Mouse (Mus musculus) kidney, adult 2 months (tissue): ENCODE data around the gene Satb2. TPM values are rescaled to one million over a fixed set of nuclear protein-coding genes. Genes with fewer than 3 reads are reported as not detected.
"Not testable (repeated sequence)": the region's sequence is repeated elsewhere in the genome, so short reads cannot be mapped to it uniquely, and the experiment has no call there.

ENCODE experiments used
- DNase-seq: peaks from one replicate; pipeline ENCODE4 v3.0.0; 2021
- H3K27ac ChIP-seq: fragments of 200-500 bp; 2 replicates; pipeline ENCODE4 v1.5.1; 2012; ENCODE audit warnings: low read depth, low read length, control low read depth, inconsistent platforms; ENCODE audit not compliant: insufficient read depth
- H3K27me3 ChIP-seq: fragments of 200-500 bp; replicated peaks from 2 replicates; pipeline ENCODE4 v1.6.1; 2012; ENCODE audit warnings: mild to moderate bottlenecking, moderate library complexity, low read length, inconsistent platforms; ENCODE audit not compliant: control insufficient read depth, insufficient read depth
- H3K36me3 ChIP-seq: fragments of 200-500 bp; 2 replicates; pipeline ENCODE4 v1.6.1; 2012; ENCODE audit warnings: mild to moderate bottlenecking, moderate library complexity, low read length, inconsistent platforms; ENCODE audit not compliant: control insufficient read depth, insufficient read depth
- H3K4me1 ChIP-seq: fragments of 200-500 bp; 2 replicates; pipeline ENCODE4 v1.6.1; 2011; ENCODE audit warnings: low read length; ENCODE audit not compliant: control insufficient read depth, insufficient read depth
- H3K4me3 ChIP-seq: fragments of 200-500 bp; 2 replicates; pipeline ENCODE4 v1.5.1; 2011; ENCODE audit warnings: mild to moderate bottlenecking, low read depth, low read length, control low read depth; ENCODE audit not compliant: insufficient read depth
- CTCF ChIP-seq: fragments of 200-500 bp; conservative IDR thresholded peaks from 2 replicates; pipeline ENCODE4 v1.5.1; 2011; ENCODE audit warnings: low read depth, mild to moderate bottlenecking, control low read depth, low read length, moderate library complexity, mixed read lengths; ENCODE audit not compliant: insufficient read depth, insufficient read length
- POLR2A ChIP-seq: fragments of 200-500 bp; IDR thresholded peaks from one replicate; pipeline ENCODE4 v1.6.1; 2011; ENCODE audit warnings: low read depth, low read length, control low read depth
- WGBS: fragments of 180-500 bp; shearing (Covaris S2); methylation state at CpG from one replicate; pipeline ENCODE4 v1.1.7; 2018; 5-methylcytosine and 5-hydroxymethylcytosine counted together
- polyA plus RNA-seq: library from polyadenylated mRNA; depleted of rRNA; stranded (reverse); fragments of >200 nt; gene quantifications from 2 replicates; pipeline ENCODE4 v1.2.3, GENCODE M21; 2012

The Satb2 gene
- polyA plus RNA-seq, 1 experiment = 4.7 TPM

GRCm38 (mm10) chr1:56812961-56813360, 165.5 kb downstream of the Satb2 start:
- DNase-seq = peak; percentile 74
- peak overlapping the region; percentile 71 for H3K27ac ChIP-seq
- no peaks in the 10 kb centered on the region for H3K27me3 ChIP-seq
- no peak for TF ChIP-seq CTCF
- no peak for TF ChIP-seq POLR2A
- H3K4me3 ChIP-seq = no peak overlapping the region
- no peaks in the 10 kb centered on the region for H3K36me3 ChIP-seq
- 43% methylated on average over 4 of the region's 4 CpGs for WGBS
- peaks cover 5% of the 10 kb centered on the region; the same call in 1 of the 2 replicates for H3K4me1 ChIP-seq

- H3K27me3 ChIP-seq = no peaks in the 10 kb centered on the region
- DNase-seq = peak; percentile 84
- 73% methylated on average over 3 of the region's 3 CpGs for WGBS
- TF ChIP-seq POLR2A (no peak), CTCF (no peak)
- no peak overlapping the region for H3K4me3 ChIP-seq
- H3K36me3 ChIP-seq = no peaks in the 10 kb centered on the region
- H3K27ac ChIP-seq = no peak overlapping the region
- H3K4me1 ChIP-seq = peaks cover 5% of the 10 kb centered on the region; the same call in 1 of the 2 replicates
Observed at GRCm38 (mm10) chr1:56811486-56811885, 167.0 kb downstream of the Satb2 start.

DNA sequence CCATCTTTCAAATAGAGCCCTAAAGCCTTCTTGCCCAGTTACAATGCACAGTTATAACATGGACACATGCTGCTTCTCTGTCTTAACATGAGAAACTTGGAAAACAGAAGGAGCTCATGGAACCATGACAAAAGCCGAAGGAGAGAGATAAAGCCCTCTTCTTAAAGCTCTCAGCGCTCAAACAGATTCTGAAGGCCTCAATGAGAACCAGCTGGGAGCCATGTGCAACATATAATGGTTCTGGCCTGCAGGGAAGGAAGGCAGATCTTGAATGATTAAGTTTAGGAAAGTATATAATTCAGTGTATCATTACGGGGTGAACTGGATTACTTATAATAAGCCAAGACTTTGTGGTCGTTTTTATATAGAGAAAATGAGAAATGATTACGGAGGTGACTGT, 172.4 kb downstream of the Satb2 start:
- Histone ChIP-seq H3K27ac (no peak overlapping the region), H3K4me3 (no peak overlapping the region), H3K27me3 (no peaks in the 10 kb centered on the region), H3K4me1 (no peaks in the 10 kb centered on the region), H3K36me3 (no peaks in the 10 kb centered on the region)
- no peak for DNase-seq
- TF ChIP-seq CTCF = no peak
- no peak for TF ChIP-seq POLR2A
- WGBS = 85% methylated on average over 5 of the region's 5 CpGs

DNA sequence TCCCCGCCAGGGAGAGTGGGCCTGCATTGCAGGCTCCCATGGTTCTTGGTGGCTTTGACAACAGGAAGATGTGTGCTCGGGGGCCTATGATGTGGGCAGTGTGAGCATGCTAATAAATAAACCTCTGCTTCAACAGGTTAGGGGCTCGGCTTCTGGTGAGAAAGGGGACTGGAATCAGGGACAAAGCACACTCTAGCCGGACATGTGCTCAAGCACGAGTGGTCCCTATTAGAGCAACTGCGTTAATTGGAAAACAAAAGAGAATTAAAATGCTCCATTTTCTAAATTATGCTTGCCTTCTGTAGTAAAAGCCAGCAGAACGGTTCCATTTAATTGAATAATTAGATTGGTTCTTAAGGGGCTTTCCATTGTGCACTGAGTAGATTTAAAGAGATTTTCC, 177.8 kb downstream of the Satb2 start:
- Histone ChIP-seq H3K4me3 (no peak overlapping the region), H3K27ac (no peak overlapping the region), H3K36me3 (no peaks in the 10 kb centered on the region), H3K4me1 (no peaks in the 10 kb centered on the region), H3K27me3 (no peaks in the 10 kb centered on the region)
- WGBS = 81% methylated on average over 7 of the region's 7 CpGs
- DNase-seq = no peak
- TF ChIP-seq CTCF = no peak
- TF ChIP-seq POLR2A = no peak

GRCm38 (mm10) chr1:56795016-56795608, 183.3 kb downstream of the Satb2 start:
- Histone ChIP-seq H3K27ac (no peak overlapping the region), H3K4me3 (no peak overlapping the region), H3K27me3 (no peaks in the 10 kb centered on the region), H3K4me1 (no peaks in the 10 kb centered on the region), H3K36me3 (no peaks in the 10 kb centered on the region)
- no peak for DNase-seq
- no peak for TF ChIP-seq POLR2A
- TF ChIP-seq CTCF = no peak
- WGBS = 70% methylated on average over 19 of the region's 19 CpGs

GRCm38 (mm10) chr1:56789641-56790040, 188.8 kb downstream of the Satb2 start:
- Histone ChIP-seq H3K36me3 (no peaks in the 10 kb centered on the region), H3K4me3 (no peak overlapping the region), H3K4me1 (no peaks in the 10 kb centered on the region), H3K27me3 (no peaks in the 10 kb centered on the region), H3K27ac (no peak overlapping the region)
- 81% methylated on average over 2 of the region's 2 CpGs for WGBS
- TF ChIP-seq CTCF = no peak
- no peak for TF ChIP-seq POLR2A
- no peak for DNase-seq

- H3K36me3 ChIP-seq, DNase-seq, H3K27ac ChIP-seq, H3K4me3 ChIP-seq, H3K4me1 ChIP-seq, H3K27me3 ChIP-seq: not testable (repeated sequence)
- WGBS = 62% methylated on average over 13 of the region's 13 CpGs
Observed at GRCm38 (mm10) chr1:56782139-56782538, 196.3 kb downstream of the Satb2 start.

DNA sequence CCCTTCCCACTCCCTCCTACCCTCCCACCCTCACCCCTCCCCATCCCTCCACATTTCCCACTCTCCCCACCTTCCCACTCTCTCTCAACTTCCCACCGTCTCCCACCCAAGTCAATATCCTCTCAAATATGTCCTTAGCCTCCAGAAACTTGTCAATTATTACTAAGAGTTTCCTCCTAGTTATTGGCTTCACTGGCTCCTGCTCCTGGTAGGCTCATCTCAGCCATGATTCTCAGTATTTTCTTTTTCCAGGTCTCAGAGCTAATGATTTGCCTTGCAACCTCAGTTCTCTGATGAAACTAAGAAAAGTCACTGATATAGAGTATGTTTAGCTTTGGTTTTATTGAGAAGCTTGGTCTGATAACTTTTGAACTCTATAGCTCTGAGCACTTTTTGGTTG, 214.2 kb downstream of the Satb2 start:
- Histone ChIP-seq H3K36me3 (no peaks in the 10 kb centered on the region), H3K4me3 (no peak overlapping the region), H3K4me1 (0 out of 2 replicates have a peak, but pooled peaks cover 3% of the 10 kb centered on the region), H3K27me3 (no peaks in the 10 kb centered on the region), H3K27ac (peak overlapping the region; percentile 68; the same call in 1 of the 2 replicates)
- TF ChIP-seq POLR2A (no peak), CTCF (no peak)
- WGBS = 29% methylated on average over 1 of the region's 1 CpGs
- peak; percentile 62 for DNase-seq
